Mouse (Mus musculus) kidney, adult 2 months (tissue): ENCODE results near the gene Scn4a. TPM values are rescaled to one million over a fixed set of nuclear protein-coding genes. Genes with fewer than 3 reads are reported as not detected.

Experiments used
- DNase-seq: peaks from one replicate; pipeline ENCODE4 v3.0.0; 2021
- H3K27ac ChIP-seq: fragments of 200-500 bp; 2 replicates; pipeline ENCODE4 v1.5.1; 2012; ENCODE audit warnings: low read depth, low read length, control low read depth, inconsistent platforms; ENCODE audit not compliant: insufficient read depth
- H3K27me3 ChIP-seq: fragments of 200-500 bp; replicated peaks from 2 replicates; pipeline ENCODE4 v1.6.1; 2012; ENCODE audit warnings: mild to moderate bottlenecking, moderate library complexity, low read length, inconsistent platforms; ENCODE audit not compliant: control insufficient read depth, insufficient read depth
- H3K36me3 ChIP-seq: fragments of 200-500 bp; 2 replicates; pipeline ENCODE4 v1.6.1; 2012; ENCODE audit warnings: mild to moderate bottlenecking, moderate library complexity, low read length, inconsistent platforms; ENCODE audit not compliant: control insufficient read depth, insufficient read depth
- H3K4me1 ChIP-seq: fragments of 200-500 bp; 2 replicates; pipeline ENCODE4 v1.6.1; 2011; ENCODE audit warnings: low read length; ENCODE audit not compliant: control insufficient read depth, insufficient read depth
- H3K4me3 ChIP-seq: fragments of 200-500 bp; 2 replicates; pipeline ENCODE4 v1.5.1; 2011; ENCODE audit warnings: mild to moderate bottlenecking, low read depth, low read length, control low read depth; ENCODE audit not compliant: insufficient read depth
- CTCF ChIP-seq: fragments of 200-500 bp; conservative IDR thresholded peaks from 2 replicates; pipeline ENCODE4 v1.5.1; 2011; ENCODE audit warnings: low read depth, mild to moderate bottlenecking, control low read depth, low read length, moderate library complexity, mixed read lengths; ENCODE audit not compliant: insufficient read depth, insufficient read length
- POLR2A ChIP-seq: fragments of 200-500 bp; IDR thresholded peaks from one replicate; pipeline ENCODE4 v1.6.1; 2011; ENCODE audit warnings: low read depth, low read length, control low read depth
- WGBS: fragments of 180-500 bp; shearing (Covaris S2); methylation state at CpG from one replicate; pipeline ENCODE4 v1.1.7; 2018; 5-methylcytosine and 5-hydroxymethylcytosine counted together
- polyA plus RNA-seq: library from polyadenylated mRNA; depleted of rRNA; stranded (reverse); fragments of >200 nt; gene quantifications from 2 replicates; pipeline ENCODE4 v1.2.3, GENCODE M21; 2012

Scn4a gene
- polyA plus RNA-seq, 1 experiment: 1.9 TPM

GRCm38 (mm10) chr11:106381883-106382282 is 28.8 kb upstream of the Scn4a start:
- Histone ChIP-seq H3K27me3 (no peaks in the 10 kb centered on the region), H3K36me3 (no peaks in the 10 kb centered on the region), H3K4me3 (peak overlapping the region; percentile 46), H3K27ac (peak overlapping the region; percentile 54), H3K4me1 (no peaks in the 10 kb centered on the region)
- peak; percentile 58 for DNase-seq
- no peak for TF ChIP-seq POLR2A
- TF ChIP-seq CTCF: peak; percentile 29
- 56% methylated on average over 7 of the region's 7 CpGs for WGBS

- Histone ChIP-seq H3K4me1 (no peaks in the 10 kb centered on the region), H3K4me3 (peak overlapping the region; percentile 2; the same call in 1 of the 2 replicates), H3K36me3 (no peaks in the 10 kb centered on the region), H3K27me3 (no peaks in the 10 kb centered on the region), H3K27ac (no peak overlapping the region)
- TF ChIP-seq POLR2A: no peak
- TF ChIP-seq CTCF: peak; percentile 30; the same call in 1 of the 2 replicates
- WGBS: 68% methylated on average over 11 of the region's 11 CpGs
- DNase-seq: no peak
These were observed 27.9 kb upstream of the Scn4a start for GRCm38 (mm10) chr11:106381011-106381410.

DNA sequence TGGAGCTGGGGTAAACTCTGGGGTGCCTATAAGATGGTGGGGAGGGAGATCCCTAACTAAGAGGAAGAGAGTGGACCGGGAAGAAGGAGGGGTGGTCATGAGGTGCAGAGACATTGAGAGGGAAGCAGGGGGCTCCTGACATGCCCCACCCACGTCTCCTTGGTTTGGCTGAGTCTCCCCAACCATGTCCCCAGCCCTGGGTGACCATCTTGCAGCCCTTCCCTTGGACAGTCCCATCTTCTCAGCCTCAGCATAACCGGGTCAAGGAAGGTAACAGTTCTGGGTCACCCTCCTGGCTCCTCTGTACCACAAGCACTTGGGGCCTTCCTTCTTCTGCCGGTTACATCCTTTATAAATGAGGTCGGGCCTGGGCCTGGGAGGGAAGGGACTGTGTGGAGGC is 21.9 kb upstream of the Scn4a start:
- H3K27ac ChIP-seq: no peak overlapping the region
- TF ChIP-seq POLR2A (no peak), CTCF (no peak)
- no peak for DNase-seq
- 71% methylated on average over 5 of the region's 5 CpGs for WGBS
- no peaks in the 10 kb centered on the region for H3K4me1 ChIP-seq
- no peaks in the 10 kb centered on the region for H3K27me3 ChIP-seq
- no peaks in the 10 kb centered on the region for H3K36me3 ChIP-seq
- H3K4me3 ChIP-seq: no peak overlapping the region

GRCm38 (mm10) chr11:106374559-106374958 is 21.5 kb upstream of the Scn4a start:
- H3K27ac ChIP-seq: no peak overlapping the region
- no peaks in the 10 kb centered on the region for H3K27me3 ChIP-seq
- no peak for TF ChIP-seq POLR2A
- no peak for TF ChIP-seq CTCF
- H3K4me1 ChIP-seq: no peaks in the 10 kb centered on the region
- H3K4me3 ChIP-seq: no peak overlapping the region
- H3K36me3 ChIP-seq: no peaks in the 10 kb centered on the region
- 46% methylated on average over 9 of the region's 9 CpGs for WGBS
- DNase-seq: no peak

DNA sequence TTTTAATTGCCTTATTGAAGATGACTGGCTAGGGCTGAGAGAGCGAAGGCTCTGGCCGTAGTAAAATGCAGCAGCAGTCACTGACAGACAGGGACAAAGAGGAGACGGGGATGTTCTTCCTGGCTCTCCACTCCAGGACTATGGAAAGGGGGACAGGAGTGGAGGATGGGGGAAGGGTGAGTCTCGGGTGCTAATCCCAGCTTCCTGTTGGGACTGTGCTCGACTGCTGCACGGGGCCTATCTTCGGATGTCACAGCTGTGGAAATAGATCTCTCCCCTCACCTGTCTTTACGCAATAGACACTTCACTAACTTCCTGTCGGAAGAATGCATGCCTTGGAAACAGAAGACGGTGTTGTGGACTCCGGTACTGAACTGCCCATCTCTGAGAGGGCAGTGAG is 20.9 kb upstream of the Scn4a start:
- DNase-seq: no peak
- TF ChIP-seq POLR2A (no peak), CTCF (no peak)
- WGBS: 44% methylated on average over 11 of the region's 11 CpGs
- no peaks in the 10 kb centered on the region for H3K27me3 ChIP-seq
- H3K4me1 ChIP-seq: no peaks in the 10 kb centered on the region
- H3K36me3 ChIP-seq: no peaks in the 10 kb centered on the region
- H3K4me3 ChIP-seq: no peak overlapping the region
- H3K27ac ChIP-seq: no peak overlapping the region

- DNase-seq: peak; percentile 72
- Histone ChIP-seq H3K4me1 (no peaks in the 10 kb centered on the region), H3K36me3 (no peaks in the 10 kb centered on the region), H3K27me3 (no peaks in the 10 kb centered on the region), H3K4me3 (no peak overlapping the region), H3K27ac (no peak overlapping the region)
- 0% methylated on average over 3 of the region's 3 CpGs for WGBS
- TF ChIP-seq POLR2A (no peak), CTCF (peak; percentile 90)
These were observed 13.2 kb upstream of the Scn4a start for GRCm38 (mm10) chr11:106366316-106366715.

DNA sequence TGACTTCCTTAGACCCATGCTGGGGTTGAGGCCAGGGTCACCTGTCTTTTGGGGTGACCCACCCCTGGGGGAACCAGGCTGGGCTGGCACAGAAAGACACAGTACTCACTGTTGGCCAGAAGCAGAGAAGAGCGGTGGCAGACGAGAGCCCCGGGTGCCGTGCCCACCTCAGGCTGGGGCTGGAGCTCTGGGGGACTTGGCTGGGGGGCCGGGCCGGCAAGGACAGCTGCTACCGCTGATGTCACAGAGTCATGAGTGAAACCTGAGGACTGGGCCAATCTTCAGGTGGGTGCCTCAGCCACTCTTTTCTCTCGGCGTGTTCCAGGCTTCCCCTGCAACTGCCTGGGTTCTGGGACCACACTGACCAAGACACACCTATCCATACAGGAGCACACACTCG is 12.3 kb upstream of the Scn4a start, which contains the start of gene Prr29:
TSS of gene Prr29 (plus strand) at position 107 of the 400 bp plus-strand sequence.
- Histone ChIP-seq H3K36me3 (no peaks in the 10 kb centered on the region), H3K27ac (no peak within 1 kb of the TSS), H3K4me1 (no peaks in the 10 kb centered on the region), H3K27me3 (no peaks in the 10 kb centered on the region), H3K4me3 (no peak within 1 kb of the TSS)
- TF ChIP-seq POLR2A: no peak
- no peak for DNase-seq
- 55% methylated on average over 10 of the region's 10 CpGs for WGBS

DNA sequence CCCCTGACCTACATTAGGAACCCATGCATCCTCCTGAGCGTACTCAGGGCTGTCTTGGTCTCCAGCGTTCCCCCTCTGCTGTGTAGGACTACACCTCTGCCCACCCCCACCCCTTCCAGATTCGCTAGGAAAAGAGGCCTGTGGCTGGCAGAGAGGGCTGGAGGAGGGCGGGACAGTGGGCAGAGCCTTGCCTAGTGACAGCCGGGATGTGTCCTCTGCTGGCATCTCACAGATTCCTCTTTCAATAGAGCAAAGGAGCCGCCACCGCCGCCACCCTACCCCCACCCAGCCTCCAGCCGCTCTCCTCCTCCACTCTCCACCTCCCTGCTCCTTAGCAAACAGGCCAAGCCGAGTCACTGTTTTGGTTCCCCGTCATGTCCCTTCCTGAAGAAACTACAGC is 11.6 kb upstream of the Scn4a start:
- H3K4me3 ChIP-seq: no peak overlapping the region
- H3K27ac ChIP-seq: no peak overlapping the region
- no peak for DNase-seq
- no peaks in the 10 kb centered on the region for H3K27me3 ChIP-seq
- TF ChIP-seq CTCF: no peak
- TF ChIP-seq POLR2A: no peak
- WGBS: 25% methylated on average over 11 of the region's 11 CpGs
- no peaks in the 10 kb centered on the region for H3K4me1 ChIP-seq
- H3K36me3 ChIP-seq: no peaks in the 10 kb centered on the region
